Mouse (Mus musculus): ENCODE results near the gene Cldn10. TPM values are rescaled to one million over a fixed set of nuclear protein-coding genes. Genes with fewer than 3 reads are reported as not detected.

The Cldn10 gene
- polyA plus RNA-seq, 1 experiment from 2014 or later: 1.4 TPM

Other genes with a start within 250 kb of the Cldn10 start
- 0.88 and 1.2 TPM in 2 replicates for gene Abcc4, start 81.7 kb upstream of the Cldn10 start, polyA plus RNA-seq (2015; fragmentation: Nextera tagmentation; extraction: Ambion mirVana)
- 40.8 and 41.4 TPM in 2 replicates for gene Dzip1, start 137.6 kb downstream of the Cldn10 start, polyA plus RNA-seq (2015; fragmentation: Nextera tagmentation; extraction: Ambion mirVana)
- 17.9 and 19.0 TPM in 2 replicates for gene Dnajc3, start 150.1 kb downstream of the Cldn10 start, polyA plus RNA-seq (2015; fragmentation: Nextera tagmentation; extraction: Ambion mirVana)

Data from forebrain, embryonic 15.5 days (tissue).